Mouse (Mus musculus) intestine, postnatal 0 days (tissue): ENCODE data around the gene Tshb. TPM values are rescaled to one million over a fixed set of nuclear protein-coding genes. Genes with fewer than 3 reads are reported as not detected.

Experiments
- ATAC-seq: fragments of 200-750 bp; cut with Nextera tagmentation; 2 replicates; pipeline ENCODE4 v1.8.0; 2017; ENCODE audit warnings: mild to moderate bottlenecking, moderate TSS enrichment, moderate library complexity
- H3K27ac ChIP-seq: fragments of 300-500 bp; sonication (generic); 2 replicates; pipeline ENCODE4 v1.5.1; 2014; ENCODE audit warnings: mild to moderate bottlenecking, low read depth, low read length, moderate library complexity
- H3K27me3 ChIP-seq: fragments of 300-500 bp; sonication (generic); replicated peaks from 2 replicates; pipeline ENCODE4 v1.6.1; 2014; ENCODE audit warnings: low read length, mixed read lengths; ENCODE audit not compliant: control insufficient read depth, insufficient read depth
- H3K36me3 ChIP-seq: fragments of 300-500 bp; sonication (generic); 2 replicates; pipeline ENCODE4 v1.6.1; 2014; ENCODE audit warnings: mild to moderate bottlenecking, moderate library complexity; ENCODE audit not compliant: control insufficient read depth, insufficient read depth
- H3K4me1 ChIP-seq: fragments of 300-500 bp; sonication (generic); replicated peaks from 2 replicates; pipeline ENCODE4 v1.6.1; 2014; ENCODE audit warnings: antibody characterized with exemption, low read length, mixed read lengths; ENCODE audit not compliant: control insufficient read depth, insufficient read depth
- H3K4me2 ChIP-seq: fragments of 300-500 bp; sonication (generic); replicated peaks from 2 replicates; pipeline ENCODE4 v1.6.1; 2014; ENCODE audit warnings: low read depth, mild to moderate bottlenecking, moderate library complexity
- H3K4me3 ChIP-seq: fragments of 300-500 bp; sonication (generic); 2 replicates; pipeline ENCODE4 v1.5.1; 2014; ENCODE audit warnings: low read depth, low read length
- H3K9ac ChIP-seq: fragments of 300-500 bp; sonication (generic); 2 replicates; pipeline ENCODE4 v1.6.1; 2014; ENCODE audit warnings: mild to moderate bottlenecking, low read depth, low read length
- H3K9me3 ChIP-seq: fragments of 300-500 bp; sonication (generic); 2 replicates; pipeline ENCODE4 v1.6.1; 2016; ENCODE audit warnings: mixed run types; ENCODE audit not compliant: control insufficient read depth
- CTCF ChIP-seq: sonication (generic); IDR thresholded peaks from 2 replicates; pipeline ENCODE4 v1.5.1; 2016; ENCODE audit warnings: low read depth, mild to moderate bottlenecking, control low read depth, antibody characterized with exemption, moderate library complexity
- WGBS: fragments of 180-500 bp; shearing (Covaris S2); extraction: QIAGEN DNeasy Blood & Tissue Kit; methylation state at CpG from one replicate; pipeline ENCODE4 v1.1.7; 2014; 5-methylcytosine and 5-hydroxymethylcytosine counted together
- polyA plus RNA-seq: library from polyadenylated mRNA; unstranded; fragments of >200 nt; fragmentation: Nextera tagmentation; extraction: Ambion mirVana; gene quantifications from 2 replicates; pipeline ENCODE4 v1.2.1, GENCODE M21; 2015

The Tshb gene
- polyA plus RNA-seq: 0.08 and 0.16 TPM in 2 replicates

- Histone ChIP-seq H3K4me1 (no peaks in the 10 kb centered on the region), H3K36me3 (no peaks in the 10 kb centered on the region), H3K9me3 (no peaks in the 10 kb centered on the region), H3K4me3 (no peak within 1 kb of the TSS), H3K27ac (no peak within 1 kb of the TSS), H3K27me3 (no peaks in the 10 kb centered on the region), H3K4me2 (no peak within 1 kb of the TSS), H3K9ac (no peak within 1 kb of the TSS)
- TF ChIP-seq CTCF: no peak
- WGBS: 68% methylated on average over 2 of the region's 2 CpGs
- ATAC-seq: no peak
These were observed at the start of gene Tshb for GRCm38 (mm10) chr3:102782618-102783017. Tshb (minus strand) TSS chr3:102782718.

GRCm38 (mm10) chr3:102803937-102804336 is 21.4 kb upstream of the Tshb start:
- Histone ChIP-seq H3K9ac (no peak overlapping the region), H3K9me3 (no peaks in the 10 kb centered on the region), H3K27me3 (no peaks in the 10 kb centered on the region), H3K4me2 (no peak overlapping the region), H3K36me3 (no peaks in the 10 kb centered on the region), H3K27ac (no peak overlapping the region), H3K4me3 (no peak overlapping the region), H3K4me1 (no peaks in the 10 kb centered on the region)
- TF ChIP-seq CTCF: peak; percentile 87
- 5% methylated on average over 3 of the region's 3 CpGs for WGBS
- no peak for ATAC-seq

GRCm38 (mm10) chr3:102787369-102787768 is 4.9 kb upstream of the Tshb start:
- Histone ChIP-seq H3K4me2 (no peak overlapping the region), H3K27me3 (no peaks in the 10 kb centered on the region), H3K4me1 (no peaks in the 10 kb centered on the region), H3K36me3 (no peaks in the 10 kb centered on the region), H3K4me3 (no peak overlapping the region), H3K9me3 (no peaks in the 10 kb centered on the region), H3K27ac (no peak overlapping the region), H3K9ac (no peak overlapping the region)
- no peak for ATAC-seq
- WGBS: 42% methylated on average over 4 of the region's 4 CpGs
- peak; percentile 35; the same call in 1 of the 2 replicates for TF ChIP-seq CTCF

DNA sequence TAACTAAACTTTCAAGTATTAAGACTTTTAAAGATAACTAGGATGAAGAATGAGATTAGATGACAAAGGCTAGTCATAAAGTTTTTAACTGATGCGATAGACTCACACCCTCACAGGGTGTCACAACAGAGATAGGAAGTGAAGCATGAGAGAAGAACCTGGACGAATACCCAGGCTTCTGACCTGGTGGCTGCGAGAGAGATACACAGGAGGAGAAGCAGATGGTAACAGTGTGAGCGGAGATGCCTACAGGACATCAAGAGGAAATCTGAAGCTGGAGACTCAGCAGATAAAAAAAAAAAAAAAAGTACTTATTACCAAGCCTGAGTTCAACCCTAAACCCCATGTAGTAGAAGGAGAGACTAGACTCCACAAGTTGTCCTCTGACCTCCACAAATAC is 9.5 kb downstream of the Tshb start:
- no peak overlapping the region for H3K9ac ChIP-seq
- no peaks in the 10 kb centered on the region for H3K27me3 ChIP-seq
- 70% methylated on average over 4 of the region's 4 CpGs for WGBS
- no peaks in the 10 kb centered on the region for H3K4me1 ChIP-seq
- H3K4me3 ChIP-seq: no peak overlapping the region
- no peak overlapping the region for H3K4me2 ChIP-seq
- no peak for TF ChIP-seq CTCF
- no peak for ATAC-seq
- H3K36me3 ChIP-seq: no peaks in the 10 kb centered on the region
- H3K27ac ChIP-seq: no peak overlapping the region
- H3K9me3 ChIP-seq: no peaks in the 10 kb centered on the region

DNA sequence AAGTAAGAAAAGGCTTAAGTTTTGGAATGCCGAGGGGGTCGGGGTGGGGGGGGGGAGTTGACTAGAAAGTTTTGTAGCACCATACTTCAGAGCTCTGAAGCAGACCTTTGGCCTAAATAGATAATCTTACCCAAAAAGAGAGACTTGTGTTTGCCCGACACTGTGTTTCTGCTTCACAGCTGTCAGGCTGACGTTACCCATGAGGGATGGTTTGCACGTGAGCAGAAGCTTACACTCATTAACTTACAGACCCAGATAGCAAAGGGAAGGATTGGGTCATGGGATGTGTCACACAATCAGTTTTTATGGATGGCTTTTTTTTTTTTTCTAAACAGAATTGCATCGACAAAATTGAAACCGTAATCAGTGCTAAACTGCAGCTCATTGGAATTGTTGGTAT is 17.7 kb downstream of the Tshb start:
- no peak overlapping the region for H3K9ac ChIP-seq
- H3K36me3 ChIP-seq: peaks cover 6% of the 10 kb centered on the region; the same call in 1 of the 2 replicates
- H3K27ac ChIP-seq: no peak overlapping the region
- WGBS: 47% methylated on average over 7 of the region's 7 CpGs
- no peaks in the 10 kb centered on the region for H3K4me1 ChIP-seq
- H3K27me3 ChIP-seq: no peaks in the 10 kb centered on the region
- ATAC-seq: 0 out of 2 replicates have a peak, but pooled peaks have one; percentile 63
- no peaks in the 10 kb centered on the region for H3K9me3 ChIP-seq
- no peak overlapping the region for H3K4me3 ChIP-seq
- H3K4me2 ChIP-seq: no peak overlapping the region
- no peak for TF ChIP-seq CTCF

- Histone ChIP-seq H3K4me2 (no peak overlapping the region), H3K4me1 (no peaks in the 10 kb centered on the region), H3K4me3 (no peak overlapping the region), H3K36me3 (peaks cover 6% of the 10 kb centered on the region; the same call in 1 of the 2 replicates), H3K27ac (no peak overlapping the region), H3K9ac (no peak overlapping the region), H3K9me3 (no peaks in the 10 kb centered on the region), H3K27me3 (no peaks in the 10 kb centered on the region)
- TF ChIP-seq CTCF: no peak
- ATAC-seq: no peak
- 40% methylated on average over 10 of the region's 10 CpGs for WGBS
These were observed 18.7 kb downstream of the Tshb start for GRCm38 (mm10) chr3:102763713-102764400.
